Mouse (Mus musculus) hindbrain, embryonic 12.5 days (tissue): Measurements from ENCODE around the gene Zgpat. TPM values are rescaled to one million over a fixed set of nuclear protein-coding genes. Genes with fewer than 3 reads are reported as not detected.

Source experiments
- ATAC-seq: fragments of 200-750 bp; cut with Nextera tagmentation; 2 replicates; pipeline ENCODE4 v1.8.0; 2017; ENCODE audit warnings: moderate TSS enrichment; ENCODE audit not compliant: low FRiP score
- H3K27ac ChIP-seq: fragments of 300-500 bp; sonication (generic); 2 replicates; pipeline ENCODE4 v1.5.1; 2016; ENCODE audit warnings: mild to moderate bottlenecking
- H3K27me3 ChIP-seq: fragments of 300-500 bp; sonication (generic); 2 replicates; pipeline ENCODE4 v1.6.1; 2016; ENCODE audit warnings: mild to moderate bottlenecking
- H3K36me3 ChIP-seq: fragments of 300-500 bp; sonication (generic); 2 replicates; pipeline ENCODE4 v1.6.1; 2016; ENCODE audit warnings: mild to moderate bottlenecking
- H3K4me1 ChIP-seq: fragments of 300-500 bp; sonication (generic); 2 replicates; pipeline ENCODE4 v1.6.1; 2016
- H3K4me2 ChIP-seq: fragments of 300-500 bp; sonication (generic); replicated peaks from 2 replicates; pipeline ENCODE4 v1.6.1; 2016; ENCODE audit warnings: mild to moderate bottlenecking
- H3K4me3 ChIP-seq: fragments of 300-500 bp; sonication (generic); 2 replicates; pipeline ENCODE4 v1.5.1; 2016; ENCODE audit warnings: mild to moderate bottlenecking
- H3K9ac ChIP-seq: fragments of 300-500 bp; sonication (generic); 2 replicates; pipeline ENCODE4 v1.6.1; 2016; ENCODE audit warnings: mild to moderate bottlenecking, moderate library complexity
- H3K9me3 ChIP-seq: fragments of 300-500 bp; sonication (generic); replicated peaks from 2 replicates; pipeline ENCODE4 v1.6.1; 2016; ENCODE audit warnings: mild to moderate bottlenecking
- WGBS: fragments of 180-500 bp; shearing (Covaris S2); methylation state at CpG from one replicate; pipeline ENCODE4 v1.1.7; 2016; 5-methylcytosine and 5-hydroxymethylcytosine counted together
- polyA plus RNA-seq: library from polyadenylated mRNA; unstranded; fragments of >200 nt; fragmentation: Nextera tagmentation; extraction: Ambion mirVana; gene quantifications from 2 replicates; pipeline ENCODE4 v1.2.1, GENCODE M21; 2016

Gene Zgpat
- polyA plus RNA-seq, 1 experiment from 2014 or later = 71.7 TPM

- Histone ChIP-seq H3K9ac (peak overlapping the region; percentile 92), H3K27ac (peak overlapping the region; percentile 92), H3K36me3 (peaks cover 43% of the 10 kb centered on the region), H3K4me3 (peak overlapping the region; percentile 78), H3K4me1 (peaks cover 35% of the 10 kb centered on the region), H3K9me3 (no peaks in the 10 kb centered on the region), H3K4me2 (peak overlapping the region; percentile 96), H3K27me3 (no peaks in the 10 kb centered on the region)
- ATAC-seq = peak; percentile 62
- under 1% methylated on average over 20 of the region's 20 CpGs for WGBS
Measured at GRCm38 (mm10) chr2:181365655-181366075, 937 bp downstream of the Zgpat start.

- no peak overlapping the region for H3K4me3 ChIP-seq
- H3K27me3 ChIP-seq = no peaks in the 10 kb centered on the region
- H3K4me1 ChIP-seq = peaks cover 28% of the 10 kb centered on the region
- WGBS = 94% methylated on average over 5 of the region's 5 CpGs
- no peaks in the 10 kb centered on the region for H3K9me3 ChIP-seq
- peaks cover 18% of the 10 kb centered on the region for H3K36me3 ChIP-seq
- H3K9ac ChIP-seq = no peak overlapping the region
- H3K4me2 ChIP-seq = no peak overlapping the region
- no peak for ATAC-seq
- H3K27ac ChIP-seq = no peak overlapping the region
Measured at GRCm38 (mm10) chr2:181370001-181370400, 5.3 kb downstream of the Zgpat start.

GRCm38 (mm10) chr2:181375787-181376186 is 11.1 kb downstream of the Zgpat start:
- H3K36me3 ChIP-seq = peaks cover 27% of the 10 kb centered on the region
- WGBS = 92% methylated on average over 2 of the region's 2 CpGs
- H3K4me2 ChIP-seq = no peak overlapping the region
- ATAC-seq = no peak
- no peaks in the 10 kb centered on the region for H3K9me3 ChIP-seq
- no peak overlapping the region for H3K27ac ChIP-seq
- H3K9ac ChIP-seq = no peak overlapping the region
- no peak overlapping the region for H3K4me3 ChIP-seq
- H3K27me3 ChIP-seq = no peaks in the 10 kb centered on the region
- no peaks in the 10 kb centered on the region for H3K4me1 ChIP-seq

GRCm38 (mm10) chr2:181377230-181377629 is 12.5 kb downstream of the Zgpat start:
- no peak overlapping the region for H3K4me2 ChIP-seq
- H3K9ac ChIP-seq = no peak overlapping the region
- peaks cover 41% of the 10 kb centered on the region for H3K36me3 ChIP-seq
- H3K4me3 ChIP-seq = no peak overlapping the region
- ATAC-seq = no peak
- no peak overlapping the region for H3K27ac ChIP-seq
- H3K4me1 ChIP-seq = no peaks in the 10 kb centered on the region
- WGBS = 91% methylated on average over 2 of the region's 2 CpGs
- no peaks in the 10 kb centered on the region for H3K27me3 ChIP-seq
- no peaks in the 10 kb centered on the region for H3K9me3 ChIP-seq

- H3K4me3 ChIP-seq = no peak overlapping the region
- no peak overlapping the region for H3K27ac ChIP-seq
- no peak overlapping the region for H3K4me2 ChIP-seq
- no peaks in the 10 kb centered on the region for H3K9me3 ChIP-seq
- H3K36me3 ChIP-seq = peaks cover 56% of the 10 kb centered on the region
- no peaks in the 10 kb centered on the region for H3K4me1 ChIP-seq
- ATAC-seq = no peak
- no peak overlapping the region for H3K9ac ChIP-seq
- 96% methylated on average over 5 of the region's 5 CpGs for WGBS
- no peaks in the 10 kb centered on the region for H3K27me3 ChIP-seq
Measured at GRCm38 (mm10) chr2:181378701-181379100, 14.0 kb downstream of the Zgpat start.

- Histone ChIP-seq H3K4me3 (no peak within 1 kb of the TSS), H3K4me1 (no peaks in the 10 kb centered on the region), H3K36me3 (peaks cover 63% of the 10 kb centered on the region), H3K4me2 (no peak within 1 kb of the TSS), H3K9ac (no peak within 1 kb of the TSS), H3K27ac (no peak within 1 kb of the TSS), H3K9me3 (no peaks in the 10 kb centered on the region), H3K27me3 (no peaks in the 10 kb centered on the region)
- no peak for ATAC-seq
- WGBS = 93% methylated on average over 12 of the region's 12 CpGs
Measured at GRCm38 (mm10) chr2:181379778-181380177, 15.1 kb downstream of the Zgpat start, which contains the start of gene Lime1. TSS of gene Lime1 (plus strand) at chr2:181380078.

GRCm38 (mm10) chr2:181380251-181380650 is 15.5 kb downstream of the Zgpat start:
- 84% methylated on average over 5 of the region's 5 CpGs for WGBS
- Histone ChIP-seq H3K9ac (no peak overlapping the region), H3K27ac (no peak overlapping the region), H3K4me3 (no peak overlapping the region), H3K36me3 (peaks cover 63% of the 10 kb centered on the region), H3K4me1 (no peaks in the 10 kb centered on the region), H3K9me3 (no peaks in the 10 kb centered on the region), H3K27me3 (no peaks in the 10 kb centered on the region), H3K4me2 (no peak overlapping the region)
- no peak for ATAC-seq

GRCm38 (mm10) chr2:181381107-181381506 is 16.4 kb downstream of the Zgpat start:
- 84% methylated on average over 5 of the region's 5 CpGs for WGBS
- ATAC-seq = no peak

GRCm38 (mm10) chr2:181381631-181382306 is 17.0 kb downstream of the Zgpat start:
- 81% methylated on average over 6 of the region's 6 CpGs for WGBS
- peaks cover 74% of the 10 kb centered on the region for H3K36me3 ChIP-seq

More at GRCm38 (mm10) chr2:181381107-181381506, 16.4 kb downstream of the Zgpat start:
- H3K9me3 ChIP-seq = no peaks in the 10 kb centered on the region
- no peak overlapping the region for H3K27ac ChIP-seq
- H3K4me3 ChIP-seq = no peak overlapping the region
- no peaks in the 10 kb centered on the region for H3K27me3 ChIP-seq
- no peak overlapping the region for H3K9ac ChIP-seq
- no peak overlapping the region for H3K4me2 ChIP-seq
- peaks cover 68% of the 10 kb centered on the region for H3K36me3 ChIP-seq
- no peaks in the 10 kb centered on the region for H3K4me1 ChIP-seq

GRCm38 (mm10) chr2:181384463-181384862 is 19.7 kb downstream of the Zgpat start:
- no peak overlapping the region for H3K4me2 ChIP-seq
- H3K4me1 ChIP-seq = no peaks in the 10 kb centered on the region
- 0 out of 2 replicates have a peak, but pooled peaks have one; percentile 24 for ATAC-seq
- no peaks in the 10 kb centered on the region for H3K27me3 ChIP-seq
- H3K4me3 ChIP-seq = no peak overlapping the region
- H3K9ac ChIP-seq = no peak overlapping the region
- WGBS = 93% methylated on average over 7 of the region's 7 CpGs
- no peaks in the 10 kb centered on the region for H3K9me3 ChIP-seq
- peaks cover 68% of the 10 kb centered on the region for H3K36me3 ChIP-seq
- no peak overlapping the region for H3K27ac ChIP-seq

More at GRCm38 (mm10) chr2:181381631-181382306, 17.0 kb downstream of the Zgpat start:
- Histone ChIP-seq H3K4me2 (no peak overlapping the region), H3K4me3 (no peak overlapping the region), H3K9ac (no peak overlapping the region), H3K27me3 (no peaks in the 10 kb centered on the region), H3K9me3 (no peaks in the 10 kb centered on the region), H3K4me1 (no peaks in the 10 kb centered on the region), H3K27ac (no peak overlapping the region)
- no peak for ATAC-seq

- no peaks in the 10 kb centered on the region for H3K27me3 ChIP-seq
- H3K9ac ChIP-seq = no peak overlapping the region
- 83% methylated on average over 4 of the region's 4 CpGs for WGBS
- no peak overlapping the region for H3K4me2 ChIP-seq
- no peak for ATAC-seq
- H3K4me1 ChIP-seq = no peaks in the 10 kb centered on the region
- H3K36me3 ChIP-seq = peaks cover 63% of the 10 kb centered on the region
- H3K27ac ChIP-seq = no peak overlapping the region
- H3K9me3 ChIP-seq = no peaks in the 10 kb centered on the region
- H3K4me3 ChIP-seq = no peak overlapping the region
Measured at GRCm38 (mm10) chr2:181384919-181385391, 20.2 kb downstream of the Zgpat start.

GRCm38 (mm10) chr2:181385885-181386284 is 21.2 kb downstream of the Zgpat start:
- Histone ChIP-seq H3K4me1 (no peaks in the 10 kb centered on the region), H3K4me2 (no peak overlapping the region), H3K9me3 (no peaks in the 10 kb centered on the region), H3K36me3 (peaks cover 61% of the 10 kb centered on the region), H3K27me3 (no peaks in the 10 kb centered on the region), H3K27ac (no peak overlapping the region), H3K4me3 (no peak overlapping the region), H3K9ac (0 out of 2 replicates have a peak overlapping the region, but pooled peaks have one; percentile 10)
- WGBS = 89% methylated on average over 3 of the region's 3 CpGs
- ATAC-seq = no peak
